Mouse (Mus musculus): ENCODE measurements at regions not wholly inside any gene's neighbourhood (a gene's known extent, or its start where the extent isn't known, plus 50 kb on each side); places are given as distances from the start of the nearest gene placed in this dataset.
"Not testable (repeated sequence)": the region's sequence is repeated elsewhere in the genome, so short reads cannot be mapped to it uniquely, and the experiment has no call there.

DNA sequence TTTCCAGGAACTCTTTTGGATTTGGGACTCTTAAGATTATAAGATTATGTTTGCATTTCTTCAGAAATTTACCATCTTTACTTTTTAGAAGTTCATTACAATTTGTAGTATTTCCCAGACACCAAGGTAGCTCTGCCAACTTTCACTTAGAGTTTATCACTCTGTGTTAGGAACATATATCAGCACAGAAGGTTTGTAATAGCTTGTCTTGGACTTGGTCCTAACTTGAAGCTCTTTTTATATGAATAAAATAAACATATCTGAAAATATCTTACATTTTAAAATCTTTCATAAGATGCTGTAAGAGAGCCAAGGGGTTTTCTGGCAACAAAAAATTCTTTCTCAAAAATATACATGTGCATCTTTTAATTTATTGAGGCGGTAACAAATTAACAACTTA lies 813.4 kb upstream of the 4931417E11Rik start:
- peak; percentile 34 for DNase-seq (ENCODE audit: low read depth, low spot score)

DNA sequence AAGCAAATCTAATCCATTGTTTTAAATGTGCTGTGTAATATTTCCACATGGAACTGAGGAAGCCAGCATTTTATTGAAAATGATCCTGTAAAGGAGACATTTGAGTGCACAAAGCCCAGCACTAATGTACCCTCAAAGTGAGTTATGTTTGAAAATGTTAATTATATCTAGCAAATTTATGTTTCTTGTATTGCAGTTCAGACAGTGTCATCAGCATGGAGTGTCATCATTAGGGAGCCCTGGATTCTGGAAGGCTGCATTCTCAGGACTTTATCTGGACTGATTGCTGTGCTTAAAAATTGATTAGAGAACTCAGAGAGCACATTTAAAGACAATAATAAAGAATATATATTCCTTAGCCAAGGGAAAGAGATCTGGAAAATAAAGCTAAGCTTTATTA lies 804.8 kb upstream of the 4931417E11Rik start:
- no peak for DNase-seq (ENCODE audit: low read depth, low spot score)

- no peak for DNase-seq (ENCODE audit: low read depth, low spot score)
Measured at GRCm38 (mm10) chr6:74271156-74271897, 801.9 kb upstream of the 4931417E11Rik start.

- DNase-seq (ENCODE audit: low read depth, low spot score), result not testable (repeated sequence)
Measured at GRCm38 (mm10) chr6:74266601-74267000, 797.1 kb upstream of the 4931417E11Rik start.
